Mouse (Mus musculus): ENCODE results near the gene Lzic. TPM values are rescaled to one million over a fixed set of nuclear protein-coding genes. Genes with fewer than 3 reads are reported as not detected.

Gene Lzic
- total and polyA plus RNA-seq, 3 experiments, result 25.0 to 26.2 TPM; not detected in 1

DNA sequence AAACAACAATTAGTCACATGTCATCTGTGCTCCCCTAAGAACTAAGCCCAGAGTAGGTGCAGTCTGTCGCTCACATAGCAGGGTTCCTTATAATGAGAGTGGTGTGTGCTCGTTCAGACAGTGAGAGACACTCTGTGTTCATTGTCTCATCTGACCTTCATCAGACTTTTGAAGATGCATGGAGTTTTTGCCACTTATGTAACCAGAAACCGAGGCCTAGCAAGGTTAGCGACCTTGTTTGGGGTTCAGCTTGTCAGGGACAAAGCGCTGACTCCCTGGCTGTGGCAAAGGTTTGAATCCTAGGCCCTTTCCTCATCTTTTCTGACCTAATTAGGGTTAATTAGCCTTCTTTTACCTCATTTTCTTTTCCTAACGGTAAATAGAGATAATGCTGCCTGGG, 38.9 kb downstream of the Lzic start:
- H3K4me1 ChIP-seq (ENCODE audit: control insufficient read depth in 1 of 2, insufficient read depth in 2 of 2, low read length in 2 of 2), result peaks cover 0 to 2% of the 10 kb centered on the region in 2 experiments; a peak in 1 of 4 replicates
- TF ChIP-seq CHD2 (IDR thresholded peaks at IDR 0.05; ENCODE audit: low read length) (no peak), ELF1 (IDR thresholded peaks at IDR 0.05; ENCODE audit: low read depth, low read length) (no peak), GATA1 (IDR thresholded peaks at IDR 0.05; ENCODE audit: low read depth, low read length) (no peak), USF2 (IDR thresholded peaks at IDR 0.05; ENCODE audit: borderline replicate concordance in 1 of 2, insufficient read depth in 1 of 2, low read depth in 1 of 2, low read length in 2 of 2) (no peak), NELFE (IDR thresholded peaks at IDR 0.05; ENCODE audit: low read depth, low read length) (no peak), USF1 (IDR thresholded peaks at IDR 0.05; ENCODE audit: low read depth, low read length) (no peak), ZNF384 (IDR thresholded peaks at IDR 0.05; ENCODE audit: low read depth, low read length) (no peak), GABPA (IDR thresholded peaks at IDR 0.05; ENCODE audit: low read depth, low read length) (no peak), HCFC1 (IDR thresholded peaks at IDR 0.05; ENCODE audit: low read depth, low read length) (no peak), JUND (IDR thresholded peaks at IDR 0.05; ENCODE audit: low read depth, low read length) (no peak), EP300 (IDR thresholded peaks at IDR 0.05; ENCODE audit: low read depth in 1 of 2, low read length in 2 of 2) (no peak), RCOR1 (IDR thresholded peaks at IDR 0.05; ENCODE audit: low read depth, low read length) (no peak)

DNA sequence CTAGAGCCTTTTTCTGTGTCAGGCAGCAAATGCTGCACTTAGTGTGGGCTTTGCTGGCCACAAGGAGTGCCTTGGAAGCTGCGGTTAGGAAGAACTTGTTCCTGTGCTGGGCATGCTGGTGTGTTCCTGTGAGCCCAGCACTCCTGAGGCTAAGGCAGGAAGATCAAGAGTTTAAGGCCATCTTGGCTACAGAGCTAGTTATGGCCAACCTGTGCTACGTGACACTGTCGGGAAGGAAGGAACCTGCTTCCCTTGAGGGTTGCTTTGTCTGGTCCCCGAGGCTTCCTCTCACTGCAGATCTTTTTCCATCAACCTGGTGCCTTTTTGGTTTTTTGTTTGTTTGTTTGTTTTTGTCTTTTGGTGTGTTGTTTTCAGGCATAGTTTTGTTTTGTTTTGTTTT, 40.1 kb downstream of the Lzic start:
- Histone ChIP-seq H3K27me3 (ENCODE audit: control insufficient read depth in 1 of 2, insufficient read depth in 2 of 2, low read length in 2 of 2) (no peaks in the 10 kb centered on the region), H3K27ac (ENCODE audit: control insufficient read depth, low read depth, low read length) (no peak overlapping the region), H3K79me2 (ENCODE audit: control insufficient read depth, insufficient read depth, low read length, poor library complexity) (no peaks in the 10 kb centered on the region), H3K9me3 (replicated peaks; ENCODE audit: insufficient read depth, low read length) (no peaks in the 10 kb centered on the region), H3K4me1 (ENCODE audit: control insufficient read depth in 1 of 2, insufficient read depth in 2 of 2, low read length in 2 of 2) (no peaks in the 10 kb centered on the region), H3K4me3 (ENCODE audit: control insufficient read depth in 1 of 2, insufficient read depth in 1 of 2, low read depth in 2 of 2, low read length in 2 of 2) (no peak overlapping the region), H3K9ac (ENCODE audit: control insufficient read depth, low read depth, low read length, poor library complexity, severe bottlenecking) (no peak overlapping the region), H3K36me3 (ENCODE audit: control insufficient read depth in 1 of 2, insufficient read depth in 2 of 2, low read length in 2 of 2) (no peaks in the 10 kb centered on the region)
- no peak for DNase-seq (ENCODE audit: low read depth, low spot score)
- TF ChIP-seq SMC3 (IDR thresholded peaks at IDR 0.05; ENCODE audit: low read depth, low read length), result no peak
- TF ChIP-seq EP300 (IDR thresholded peaks at IDR 0.05; ENCODE audit: low read depth in 1 of 2, low read length in 2 of 2), result no peak
- no peak for TF ChIP-seq SIN3A (IDR thresholded peaks at IDR 0.05; ENCODE audit: low read length)
- TF ChIP-seq HCFC1 (IDR thresholded peaks at IDR 0.05; ENCODE audit: low read depth, low read length), result no peak
- no peak for TF ChIP-seq USF2 (IDR thresholded peaks at IDR 0.05; ENCODE audit: borderline replicate concordance in 1 of 2, insufficient read depth in 1 of 2, low read depth in 1 of 2, low read length in 2 of 2)
- no peak for TF ChIP-seq MAZ (IDR thresholded peaks at IDR 0.05; ENCODE audit: low read depth, low read length)
- no peak for TF ChIP-seq ZNF384 (IDR thresholded peaks at IDR 0.05; ENCODE audit: low read depth, low read length)
- TF ChIP-seq ZMIZ1 (IDR thresholded peaks at IDR 0.05; ENCODE audit: low read depth, low read length), result no peak
- no peak for TF ChIP-seq RCOR1 (IDR thresholded peaks at IDR 0.05; ENCODE audit: low read depth, low read length)
- no peak for TF ChIP-seq MYB (IDR thresholded peaks at IDR 0.05; ENCODE audit: low read depth, low read length)
- TF ChIP-seq POLR2AphosphoS5 (IDR thresholded peaks at IDR 0.05; ENCODE audit: borderline replicate concordance, low read depth, low read length), result no peak

More for the DNA sequence above, 38.9 kb downstream of the Lzic start:
- H3K36me3 ChIP-seq (ENCODE audit: control insufficient read depth in 1 of 2, insufficient read depth in 2 of 2, low read length in 2 of 2), result 0 out of 4 replicates have a peak, but pooled peaks cover 0 to 2% of the 10 kb centered on the region in 2 experiments
- H3K27me3 ChIP-seq (ENCODE audit: control insufficient read depth in 1 of 2, insufficient read depth in 2 of 2, low read length in 2 of 2), result no peaks in the 10 kb centered on the region
- DNase-seq (ENCODE audit: low read depth, low spot score), result no peak
- H3K9ac ChIP-seq (ENCODE audit: control insufficient read depth, low read depth, low read length, poor library complexity, severe bottlenecking), result no peak overlapping the region
- no peak overlapping the region for H3K4me3 ChIP-seq (ENCODE audit: control insufficient read depth in 1 of 2, insufficient read depth in 1 of 2, low read depth in 2 of 2, low read length in 2 of 2)
- no peak overlapping the region for H3K27ac ChIP-seq (ENCODE audit: control insufficient read depth, low read depth, low read length)
- no peaks in the 10 kb centered on the region for H3K79me2 ChIP-seq (ENCODE audit: control insufficient read depth, insufficient read depth, low read length, poor library complexity)
- no peaks in the 10 kb centered on the region for H3K9me3 ChIP-seq (replicated peaks; ENCODE audit: insufficient read depth, low read length)
